Mouse (Mus musculus): Measurements from ENCODE around the gene Thsd4. TPM values are rescaled to one million over a fixed set of nuclear protein-coding genes. Genes with fewer than 3 reads are reported as not detected.

Thsd4 gene
- polyA plus RNA-seq, 1 experiment, result 2.1 TPM

DNA sequence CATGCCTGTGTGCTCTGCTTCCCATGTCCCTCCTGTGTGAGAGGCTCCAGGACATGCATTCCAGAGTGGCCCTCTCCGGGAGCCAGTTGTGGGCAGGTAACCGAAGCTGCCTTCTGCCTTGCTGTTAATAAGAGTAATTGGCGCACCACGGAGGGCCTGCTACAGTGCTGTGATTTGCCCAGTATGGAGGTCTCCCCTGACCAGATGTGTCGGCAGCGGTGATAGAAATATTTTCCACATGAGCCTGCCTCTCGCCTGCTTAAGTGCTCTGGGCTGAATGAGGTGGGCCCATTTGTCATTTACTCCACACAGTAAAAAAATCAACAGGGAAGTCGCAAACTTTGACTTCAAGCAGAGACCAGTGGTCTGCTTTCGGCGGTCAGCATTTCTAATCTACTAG lies 382.4 kb downstream of the Thsd4 start:
- DNase-seq (ENCODE audit: low read depth, low spot score), result no peak
- WGBS, result 72% methylated on average over 10 of the region's 10 CpGs

DNA sequence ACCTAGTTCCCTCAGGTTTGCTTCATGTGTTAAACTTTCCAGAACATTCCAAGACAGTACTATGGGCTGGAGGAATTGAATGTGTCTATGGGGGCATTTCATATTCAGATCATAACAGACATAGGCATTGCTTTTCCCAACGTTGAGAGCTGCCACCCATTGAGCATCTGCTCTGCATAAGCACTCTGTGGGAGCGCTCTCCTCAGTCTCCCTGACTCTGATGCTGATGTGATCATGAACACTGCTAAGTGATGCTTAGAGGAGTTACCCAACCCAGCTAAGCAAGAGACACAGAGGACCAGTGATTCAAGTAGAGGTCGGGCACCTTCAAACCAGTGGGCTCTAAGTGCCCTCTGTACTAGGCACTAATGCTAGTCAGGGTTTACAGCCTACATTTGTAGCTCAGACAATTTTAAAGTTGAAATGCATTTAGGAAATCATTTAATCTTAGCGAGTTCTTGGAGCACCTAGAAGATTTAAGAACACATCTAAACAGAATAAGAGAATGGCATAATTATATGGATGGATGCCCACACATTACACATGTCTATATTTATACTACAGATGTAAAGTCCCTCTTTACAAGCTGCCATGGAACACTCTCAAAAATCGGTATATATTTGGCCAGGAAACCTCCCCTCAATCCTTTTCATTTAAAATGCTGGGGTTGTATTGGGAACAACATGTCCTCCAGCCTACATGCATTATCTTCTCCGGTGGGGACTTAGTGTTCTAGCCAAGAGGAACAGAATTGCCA lies 392.4 kb downstream of the Thsd4 start:
- DNase-seq (ENCODE audit: low read depth, low spot score), result no peak
- WGBS, result 81% methylated on average over 6 of the region's 6 CpGs

DNA sequence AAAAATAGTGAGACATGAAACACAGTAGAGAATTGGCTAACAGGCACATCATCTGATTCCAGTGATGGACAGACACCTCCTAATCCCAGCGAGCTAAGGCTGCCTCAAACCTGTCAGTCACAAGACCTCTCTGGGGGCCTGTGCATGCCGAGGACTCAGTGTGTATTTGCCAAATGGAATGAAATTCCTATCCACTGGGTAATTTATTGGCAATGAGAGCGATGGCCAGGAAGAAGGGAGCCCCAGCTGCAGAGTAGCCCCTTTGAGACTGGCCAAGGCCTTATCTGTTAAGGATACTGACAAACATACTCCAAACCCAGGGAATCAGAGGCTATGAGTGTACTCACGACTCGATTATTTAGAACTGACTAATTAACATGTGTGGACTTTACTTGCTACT lies 394.9 kb downstream of the Thsd4 start:
- DNase-seq (ENCODE audit: low read depth, low spot score), result no peak
- 70% methylated on average over 5 of the region's 5 CpGs for WGBS

DNA sequence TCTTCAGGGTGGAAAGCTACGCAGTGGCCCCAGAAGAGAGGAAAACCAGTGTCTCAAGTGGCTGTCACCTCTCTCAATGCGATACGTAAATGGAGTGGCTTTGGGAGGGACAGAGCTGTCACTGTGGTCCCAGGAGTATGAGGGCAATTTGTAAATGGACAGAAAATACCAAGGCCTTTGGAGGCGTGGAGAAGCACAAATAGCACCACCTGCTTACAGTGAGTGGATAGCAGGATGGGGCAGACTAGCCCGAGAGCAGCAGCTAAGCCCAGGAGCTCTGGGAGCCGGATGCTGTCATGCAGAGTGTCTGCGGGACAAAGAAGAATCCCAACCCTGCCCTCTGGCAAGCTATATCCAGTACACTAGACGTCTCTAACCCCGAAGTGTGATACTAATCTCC lies 397.7 kb downstream of the Thsd4 start:
- WGBS, result 87% methylated on average over 9 of the region's 9 CpGs
- no peak for DNase-seq (ENCODE audit: low read depth, low spot score)

DNA sequence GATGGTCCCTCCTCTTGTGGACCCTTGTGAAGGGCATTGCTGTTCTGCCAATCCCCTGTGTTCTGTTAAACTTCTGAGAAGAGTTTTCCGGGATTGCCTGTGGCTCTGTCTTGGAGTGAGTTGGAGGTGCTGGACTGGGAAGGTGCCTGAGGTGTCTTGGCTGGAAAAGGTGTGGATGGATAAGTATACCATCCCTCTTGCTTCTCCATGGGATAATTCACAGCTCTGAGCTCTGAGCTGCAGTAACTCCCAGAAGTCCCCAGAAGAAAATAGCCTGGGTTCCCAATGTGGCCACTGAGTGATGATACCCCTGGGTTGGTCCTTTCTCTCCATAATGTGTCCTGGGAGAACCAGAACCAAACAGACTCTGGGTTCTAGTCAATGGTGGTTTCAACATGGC lies 398.8 kb downstream of the Thsd4 start:
- WGBS, result 88% methylated on average over 1 of the region's 1 CpGs

DNA sequence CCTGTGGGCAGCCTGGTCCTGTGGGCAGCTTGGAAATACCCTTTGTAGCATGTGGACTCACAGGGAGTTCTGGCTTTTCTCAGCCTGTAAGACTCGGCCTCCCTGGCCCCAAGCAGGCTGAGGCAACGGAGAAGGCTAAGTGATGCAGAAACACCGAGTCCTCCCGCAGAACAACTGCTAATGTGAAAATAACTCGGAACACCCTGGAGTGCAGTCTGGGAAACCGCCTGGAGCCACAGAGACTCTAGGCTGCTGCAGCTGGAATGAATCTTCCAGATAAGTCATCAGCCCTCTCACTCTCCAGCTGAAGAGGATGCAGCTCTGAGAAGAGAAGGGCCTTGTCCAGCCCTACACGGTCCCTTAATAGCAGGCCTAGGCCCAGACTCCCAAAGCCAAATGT lies 402.0 kb downstream of the Thsd4 start:
- WGBS, result 71% methylated on average over 7 of the region's 7 CpGs
- no peak for DNase-seq (ENCODE audit: low read depth, low spot score)

More for the DNA sequence above, 398.8 kb downstream of the Thsd4 start:
- DNase-seq (ENCODE audit: low read depth, low spot score), result no peak

DNA sequence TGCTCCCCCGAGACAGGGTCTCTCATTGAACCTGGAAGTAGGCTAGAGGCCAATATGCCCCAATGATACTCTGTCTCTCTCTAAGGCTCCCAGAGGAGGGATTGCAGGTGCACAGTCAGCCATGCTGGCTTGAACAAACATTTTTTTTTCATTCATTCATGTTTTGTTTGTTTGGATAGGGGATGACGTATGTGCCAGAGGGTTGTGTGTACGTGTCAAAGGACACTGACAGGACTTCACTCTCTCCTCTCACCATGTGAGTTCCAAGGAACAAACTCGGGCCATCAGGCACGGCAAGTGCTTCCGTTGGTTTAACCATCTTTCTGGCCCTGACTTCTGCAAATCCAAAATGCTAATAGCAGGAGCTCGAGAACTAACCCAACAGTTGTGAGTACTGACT lies 404.0 kb downstream of the Thsd4 start:
- no peak for DNase-seq (ENCODE audit: low read depth, low spot score)
- 47% methylated on average over 7 of the region's 7 CpGs for WGBS

DNA sequence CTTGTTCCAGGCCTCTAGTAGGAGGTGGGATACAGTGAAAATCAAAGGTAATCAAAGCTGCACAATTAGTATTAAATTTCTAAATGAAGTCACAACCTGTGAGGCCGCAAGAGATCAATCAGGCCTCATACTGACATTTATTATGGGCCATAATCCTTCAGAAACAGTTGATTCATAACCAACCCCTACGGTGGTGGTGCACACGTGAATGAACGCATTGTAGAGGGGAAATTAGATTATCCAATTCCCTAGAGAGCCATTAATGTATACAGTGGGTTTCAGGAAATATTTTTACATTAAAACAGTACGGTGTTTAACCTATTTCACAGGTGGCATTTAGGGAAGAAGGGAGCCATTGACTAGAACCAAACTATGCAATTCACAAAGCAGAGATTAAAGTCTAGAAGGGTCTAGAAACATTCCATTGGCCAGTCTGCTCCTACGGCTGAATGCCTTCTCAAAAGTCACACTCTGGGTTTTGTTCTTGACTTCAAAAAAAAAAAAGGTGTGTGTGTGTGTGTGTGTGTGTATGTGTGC lies 406.1 kb downstream of the Thsd4 start:
- whole genome bisulfite sequencing, result 45% methylated on average over 6 of the region's 6 CpGs
- DNase-seq (ENCODE audit: low read depth, low spot score), result no peak

DNA sequence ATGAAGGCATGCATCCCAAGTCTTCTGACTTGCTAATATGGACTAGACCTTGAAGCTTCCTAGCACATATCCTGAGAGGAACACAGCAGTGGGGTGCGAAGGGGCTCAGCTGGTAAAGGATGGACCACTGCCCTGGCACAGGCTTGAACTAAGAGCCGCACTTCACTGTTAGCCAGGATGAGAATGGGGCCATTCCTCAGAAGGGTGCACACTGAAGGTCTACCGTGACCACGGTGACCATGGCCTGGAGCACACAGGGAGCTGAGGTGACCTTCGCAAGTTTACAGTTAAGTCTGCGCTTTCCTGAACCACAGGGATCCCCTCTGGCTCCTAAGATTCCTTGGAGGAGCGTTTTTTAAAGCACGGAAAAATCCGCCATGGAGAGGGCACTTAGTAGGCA lies 406.5 kb downstream of the Thsd4 start:
- DNase-seq (ENCODE audit: low read depth, low spot score), result no peak
- 91% methylated on average over 9 of the region's 9 CpGs for WGBS

DNA sequence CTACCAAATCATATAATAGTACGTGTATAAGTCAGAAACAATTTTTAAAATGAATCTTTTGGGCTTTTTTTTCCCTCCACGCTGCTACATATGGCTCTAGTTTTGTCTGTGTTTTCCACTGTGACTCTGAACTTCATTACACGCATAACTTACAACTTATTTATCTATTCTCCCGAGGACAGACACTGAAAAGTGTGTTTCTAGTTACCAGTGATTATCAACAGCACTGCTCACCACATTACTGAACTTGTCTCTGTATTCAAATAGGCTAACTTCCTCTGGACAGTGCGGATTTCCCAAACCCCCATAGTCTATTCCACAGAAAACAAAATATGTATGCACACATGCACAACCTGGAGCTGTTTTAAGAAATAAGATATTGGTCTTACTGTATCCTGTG lies 411.6 kb downstream of the Thsd4 start:
- WGBS, result 91% methylated on average over 5 of the region's 5 CpGs
- DNase-seq (ENCODE audit: low read depth, low spot score), result no peak

DNA sequence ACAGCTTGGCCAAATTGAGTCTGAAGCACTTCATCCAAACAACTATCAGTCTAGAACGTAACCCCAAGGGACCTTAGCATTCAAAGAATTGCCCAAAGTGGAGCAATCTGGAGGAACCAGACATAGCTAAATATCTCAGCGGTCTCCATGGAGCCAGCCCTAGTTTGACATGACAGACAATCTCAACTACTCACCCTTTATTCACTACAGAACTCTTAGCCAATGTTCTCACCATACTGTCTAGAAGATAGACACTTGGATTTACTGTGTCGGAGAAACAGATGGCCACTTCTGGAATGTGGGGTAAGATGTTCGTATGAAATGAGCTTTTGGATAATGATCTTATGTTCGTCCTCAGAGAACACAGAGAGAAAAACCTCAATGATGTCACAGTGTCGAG lies 415.2 kb downstream of the Thsd4 start:
- no peak for DNase-seq (ENCODE audit: low read depth, low spot score)
- WGBS, result 77% methylated on average over 6 of the region's 6 CpGs

DNA sequence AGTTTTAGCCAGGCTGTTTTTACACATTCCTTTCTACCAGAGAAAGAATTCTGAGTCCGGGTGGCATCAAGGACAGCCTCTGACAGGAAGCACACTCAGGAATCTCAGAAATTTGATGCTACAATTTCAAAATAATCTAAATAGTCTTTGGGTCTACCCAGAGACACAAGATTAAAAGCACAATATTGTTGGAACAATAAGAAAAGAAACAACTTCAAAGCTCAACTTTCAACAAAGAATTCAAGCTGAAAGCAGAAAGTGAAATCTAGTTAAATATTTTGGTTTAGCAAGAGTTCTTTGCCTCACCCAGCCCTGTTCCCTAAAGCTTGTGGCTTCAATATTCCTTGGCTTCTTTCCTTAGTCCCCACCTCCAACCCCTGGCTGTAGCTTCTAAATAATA lies 415.7 kb downstream of the Thsd4 start:
- WGBS, result 49% methylated on average over 1 of the region's 1 CpGs
- DNase-seq (ENCODE audit: low read depth, low spot score), result no peak

DNA sequence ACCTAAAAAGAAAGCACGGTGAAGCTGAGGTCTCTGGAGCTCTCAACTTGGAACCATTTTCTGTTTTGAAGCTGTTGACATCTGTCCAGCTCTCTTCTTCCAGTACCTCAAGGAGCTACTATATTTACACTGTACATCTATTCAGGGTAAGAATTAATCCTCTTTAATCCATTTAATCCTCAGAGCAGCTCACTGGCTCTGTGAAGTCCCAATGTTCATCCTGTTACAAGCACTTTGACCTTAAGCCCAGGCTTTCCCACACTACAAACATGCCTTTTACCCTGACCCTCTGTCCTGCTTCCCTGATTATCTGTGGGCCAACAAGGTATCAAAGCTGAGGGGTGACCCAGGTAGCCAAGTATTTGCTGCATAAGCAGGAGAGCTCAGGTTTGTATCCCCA lies 427.6 kb downstream of the Thsd4 start:
- 64% methylated on average over 1 of the region's 1 CpGs for WGBS
- DNase-seq (ENCODE audit: low read depth, low spot score), result no peak

DNA sequence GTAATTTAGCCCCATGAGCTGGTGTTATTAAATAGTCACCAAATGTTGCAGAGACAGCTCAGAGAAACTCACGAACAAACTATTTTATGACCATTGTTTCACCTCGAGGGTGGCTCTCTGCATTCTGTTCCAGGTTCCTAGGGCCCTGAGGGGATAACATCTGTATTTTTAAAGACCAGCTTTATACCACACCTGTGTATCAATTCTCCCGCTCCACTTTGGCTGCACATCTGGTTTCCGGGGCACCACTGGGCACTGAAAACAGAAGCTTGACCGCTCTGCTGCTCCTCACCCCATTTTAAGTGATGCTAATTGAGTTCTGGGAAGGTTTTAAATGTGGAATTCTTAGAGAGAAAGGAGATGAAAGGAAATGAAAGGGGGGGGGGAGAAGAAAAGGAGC lies 429.4 kb downstream of the Thsd4 start:
- DNase-seq (ENCODE audit: low read depth, low spot score), result no peak
- 77% methylated on average over 5 of the region's 5 CpGs for WGBS

DNA sequence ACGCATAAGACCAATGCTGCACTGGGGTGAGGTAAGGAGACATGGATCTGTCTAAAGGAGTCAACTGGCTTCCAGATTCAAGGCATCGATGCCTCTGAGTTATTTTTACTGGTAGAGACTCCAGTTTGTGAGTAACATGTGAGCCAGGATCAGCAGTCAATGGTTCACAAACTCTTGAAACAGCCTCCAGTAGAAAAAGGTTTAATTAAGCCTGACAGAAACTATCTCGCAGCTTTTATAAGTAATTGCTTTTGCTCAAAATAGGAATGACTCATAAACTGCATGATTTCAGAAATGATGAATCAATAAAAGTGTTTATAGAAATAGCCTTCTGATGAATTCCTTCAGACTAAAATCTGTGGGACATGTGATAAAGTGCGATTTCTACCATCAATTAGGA lies 432.4 kb downstream of the Thsd4 start:
- DNase-seq (ENCODE audit: low read depth, low spot score), result no peak
- 80% methylated on average over 4 of the region's 4 CpGs for WGBS

DNA sequence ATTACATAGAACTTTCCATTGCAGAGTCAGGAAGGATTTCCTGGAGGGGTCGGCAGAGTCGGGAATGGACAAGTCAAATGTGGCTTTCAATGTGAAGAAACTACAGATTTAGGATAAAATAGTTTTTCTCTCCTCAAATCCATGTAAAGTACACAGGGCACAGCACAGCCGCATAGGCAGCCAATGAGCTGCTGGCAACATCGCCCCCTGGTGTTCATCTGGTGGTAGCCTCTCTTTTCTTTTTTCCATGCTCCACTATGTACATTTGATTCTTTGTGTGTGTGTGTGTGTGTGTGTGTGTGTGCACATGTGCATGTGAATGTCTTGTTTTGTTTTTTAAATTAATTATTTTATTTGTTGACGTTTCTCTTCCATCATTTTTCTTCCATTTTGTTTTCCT lies 433.7 kb downstream of the Thsd4 start:
- DNase-seq (ENCODE audit: low read depth, low spot score), result peak; percentile 8
- 56% methylated on average over 5 of the region's 5 CpGs for WGBS

DNA sequence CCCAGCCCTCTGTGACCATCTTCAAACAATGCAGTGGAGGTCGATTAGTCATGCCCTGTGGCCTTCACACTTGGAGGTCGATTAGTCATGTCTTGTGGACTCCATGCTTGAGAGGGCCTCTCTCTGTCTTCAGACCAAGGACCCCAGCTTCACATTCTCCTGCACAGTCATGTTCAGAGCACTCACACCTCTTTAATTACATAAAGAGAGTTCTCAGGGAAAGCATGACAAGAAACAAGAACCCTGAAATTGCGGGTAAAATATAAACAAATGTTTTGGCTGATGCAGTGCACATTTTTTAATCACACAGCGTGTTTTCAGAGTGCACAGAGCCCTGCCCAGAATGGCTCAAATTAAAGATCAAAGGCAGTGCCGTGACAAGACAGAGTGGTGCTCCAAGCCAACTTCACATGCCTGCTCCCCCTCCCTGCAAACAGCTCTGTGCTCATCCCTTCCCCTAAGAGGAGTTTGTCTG lies 439.7 kb downstream of the Thsd4 start:
- WGBS, result 14% methylated on average over 5 of the region's 5 CpGs
- no peak for DNase-seq (ENCODE audit: low read depth, low spot score)

DNA sequence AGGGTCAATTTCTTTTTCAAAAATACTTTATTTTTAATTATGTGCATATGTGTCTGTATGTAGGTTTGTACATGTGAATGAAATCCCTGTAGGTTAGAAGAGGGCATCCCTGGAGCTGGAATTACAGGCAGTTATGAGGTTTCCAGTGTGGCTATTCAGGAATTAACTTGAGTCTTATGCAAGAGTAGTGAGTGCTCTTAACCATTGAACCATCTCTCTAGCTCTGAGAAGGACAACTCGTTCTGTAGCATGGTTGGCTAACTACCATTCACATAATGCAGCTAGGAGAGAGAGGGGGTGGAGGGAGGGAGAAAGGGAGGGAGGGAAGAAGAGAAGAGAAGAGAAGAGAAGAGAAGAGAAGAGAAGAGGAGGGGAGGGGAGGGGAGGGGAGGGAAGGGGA lies 444.1 kb downstream of the Thsd4 start:
- WGBS, result 62% methylated on average over 1 of the region's 1 CpGs
- no peak for DNase-seq (ENCODE audit: low read depth, low spot score)

DNA sequence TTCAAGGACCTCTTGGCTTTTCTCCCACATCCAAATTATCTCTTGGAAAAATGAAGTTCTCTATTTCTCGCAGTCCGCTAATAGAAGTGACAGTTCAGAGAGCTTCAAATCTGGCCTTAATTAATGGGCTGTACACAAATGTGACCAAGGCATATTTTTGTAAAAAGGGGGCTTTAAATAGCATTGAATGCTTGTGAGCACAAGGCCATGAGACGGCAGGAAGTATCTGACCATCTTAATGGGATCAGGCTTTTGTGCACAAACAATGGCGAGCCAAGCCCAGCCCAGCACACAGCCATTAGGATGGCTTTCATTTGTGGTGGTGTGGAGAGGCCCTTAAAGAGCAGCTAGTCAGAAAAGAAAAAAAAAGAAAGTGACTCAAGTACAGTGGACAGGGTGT lies 445.4 kb downstream of the Thsd4 start:
- 83% methylated on average over 4 of the region's 4 CpGs for WGBS
- no peak for DNase-seq (ENCODE audit: low read depth, low spot score)

DNA sequence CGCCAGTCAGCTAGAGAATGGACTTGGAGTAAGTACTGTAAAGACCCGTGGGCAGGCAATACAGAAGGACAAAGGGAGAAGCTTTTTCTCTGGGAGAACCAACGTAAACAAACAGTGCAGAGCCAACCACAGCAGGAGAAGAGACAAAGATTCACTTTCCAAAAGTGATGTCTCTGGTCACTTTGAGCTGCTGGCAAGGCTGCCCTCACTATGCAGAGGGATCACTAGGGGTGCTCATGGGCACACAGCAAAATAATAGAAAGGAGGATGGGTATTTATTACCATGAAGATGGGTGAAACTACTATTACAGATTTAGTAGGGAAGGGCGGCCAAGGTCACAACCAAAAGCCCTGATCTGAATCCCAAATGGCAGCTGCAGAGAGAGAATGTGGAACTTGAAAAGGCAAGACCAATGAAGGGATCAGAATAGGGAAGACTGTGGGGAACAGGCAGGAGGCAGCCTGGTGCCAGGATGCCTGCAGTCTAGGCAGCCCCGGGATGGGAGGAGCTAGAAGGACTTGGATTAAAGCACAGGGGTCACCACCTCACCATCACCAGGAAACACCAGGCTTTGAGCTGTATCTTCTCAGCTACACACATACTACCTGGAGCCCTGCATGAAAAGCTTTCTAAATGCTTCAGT lies 450.1 kb downstream of the Thsd4 start:
- WGBS, result 64% methylated on average over 5 of the region's 5 CpGs
- no peak for DNase-seq (ENCODE audit: low read depth, low spot score)

DNA sequence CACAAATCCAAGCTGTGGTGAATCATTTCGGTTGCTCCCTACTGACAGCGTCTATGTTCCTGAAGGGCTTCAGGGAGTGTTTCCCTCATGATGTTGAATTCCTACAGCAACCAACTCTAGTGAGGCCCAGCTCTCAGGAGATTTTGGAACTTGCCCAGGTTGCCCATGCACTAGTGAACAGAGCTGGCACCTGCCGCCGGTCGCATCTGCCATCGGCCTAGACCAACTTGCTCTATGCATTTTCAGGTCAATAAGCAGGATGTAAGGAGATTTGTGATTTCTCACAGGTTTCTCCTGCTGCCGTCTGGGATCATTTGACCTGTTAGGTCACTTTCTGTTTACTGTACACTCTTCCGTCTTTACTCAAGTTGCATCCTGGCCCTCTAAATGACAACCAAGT lies 454.6 kb downstream of the Thsd4 start:
- 95% methylated on average over 8 of the region's 8 CpGs for WGBS
- DNase-seq (ENCODE audit: low read depth, low spot score), result no peak
